Mouse (Mus musculus) midbrain, embryonic 12.5 days (tissue): ENCODE measurements around the gene Retreg3. TPM values are rescaled to one million over a fixed set of nuclear protein-coding genes. Genes with fewer than 3 reads are reported as not detected.

Experiments used
- ATAC-seq: fragments of 200-750 bp; cut with Nextera tagmentation; 2 replicates; pipeline ENCODE4 v1.8.0; 2017; ENCODE audit warnings: low read depth, moderate TSS enrichment, moderate library complexity; ENCODE audit not compliant: low FRiP score
- H3K27ac ChIP-seq: fragments of 300-500 bp; sonication (generic); replicated peaks from 2 replicates; pipeline ENCODE4 v1.5.1; 2016; ENCODE audit warnings: mild to moderate bottlenecking
- H3K27me3 ChIP-seq: fragments of 300-500 bp; sonication (generic); 2 replicates; pipeline ENCODE4 v1.6.1; 2016; ENCODE audit warnings: mild to moderate bottlenecking
- H3K36me3 ChIP-seq: fragments of 300-500 bp; sonication (generic); 2 replicates; pipeline ENCODE4 v1.6.1; 2016
- H3K4me1 ChIP-seq: fragments of 300-500 bp; sonication (generic); 2 replicates; pipeline ENCODE4 v1.6.1; 2016
- H3K4me2 ChIP-seq: fragments of 300-500 bp; sonication (generic); replicated peaks from 2 replicates; pipeline ENCODE4 v1.6.1; 2016; ENCODE audit warnings: mild to moderate bottlenecking, moderate library complexity
- H3K4me3 ChIP-seq: fragments of 300-500 bp; sonication (generic); 2 replicates; pipeline ENCODE4 v1.5.1; 2016; ENCODE audit warnings: mild to moderate bottlenecking
- H3K9ac ChIP-seq: fragments of 300-500 bp; sonication (generic); replicated peaks from 2 replicates; pipeline ENCODE4 v1.6.1; 2016; ENCODE audit warnings: mild to moderate bottlenecking, moderate library complexity
- H3K9me3 ChIP-seq: fragments of 300-500 bp; sonication (generic); 2 replicates; pipeline ENCODE4 v1.6.1; 2016; ENCODE audit warnings: mild to moderate bottlenecking
- WGBS: fragments of 180-500 bp; shearing (Covaris S2); methylation state at CpG from one replicate; pipeline ENCODE4 v1.1.7; 2016; 5-methylcytosine and 5-hydroxymethylcytosine counted together
- polyA plus RNA-seq: library from polyadenylated mRNA; unstranded; fragments of >200 nt; fragmentation: Nextera tagmentation; extraction: Ambion mirVana; gene quantifications from 2 replicates; pipeline ENCODE4 v1.2.1, GENCODE M21; 2016

Gene Retreg3
- polyA plus RNA-seq, 1 experiment from 2014 or later, result 23.1 TPM

- Histone ChIP-seq H3K9ac (no peak overlapping the region), H3K27me3 (no peaks in the 10 kb centered on the region), H3K4me2 (no peak overlapping the region), H3K9me3 (no peaks in the 10 kb centered on the region), H3K4me1 (no peaks in the 10 kb centered on the region), H3K36me3 (peaks cover 8% of the 10 kb centered on the region; the same call in 1 of the 2 replicates), H3K27ac (no peak overlapping the region), H3K4me3 (no peak overlapping the region)
- WGBS, result 62% methylated on average over 4 of the region's 4 CpGs
- ATAC-seq, result no peak
Measured at GRCm38 (mm10) chr11:101109351-101109750, 10.3 kb downstream of the Retreg3 start.

GRCm38 (mm10) chr11:101103011-101103410, 16.7 kb downstream of the Retreg3 start:
- Histone ChIP-seq H3K4me2 (no peak overlapping the region), H3K4me1 (no peaks in the 10 kb centered on the region), H3K27me3 (no peaks in the 10 kb centered on the region), H3K27ac (no peak overlapping the region), H3K36me3 (peaks cover 62% of the 10 kb centered on the region), H3K9me3 (no peaks in the 10 kb centered on the region), H3K9ac (no peak overlapping the region), H3K4me3 (no peak overlapping the region)
- no peak for ATAC-seq
- WGBS, result 95% methylated on average over 5 of the region's 5 CpGs

GRCm38 (mm10) chr11:101098231-101098630, 21.5 kb downstream of the Retreg3 start:
- peaks cover 20% of the 10 kb centered on the region for H3K4me1 ChIP-seq
- H3K4me3 ChIP-seq, result no peak overlapping the region
- no peak overlapping the region for H3K4me2 ChIP-seq
- peaks cover 69% of the 10 kb centered on the region for H3K36me3 ChIP-seq
- no peaks in the 10 kb centered on the region for H3K9me3 ChIP-seq
- WGBS, result 97% methylated on average over 8 of the region's 8 CpGs
- H3K27me3 ChIP-seq, result no peaks in the 10 kb centered on the region
- no peak overlapping the region for H3K9ac ChIP-seq
- ATAC-seq, result no peak
- no peak overlapping the region for H3K27ac ChIP-seq

- under 1% methylated on average over 43 of the region's 43 CpGs for WGBS
- Histone ChIP-seq H3K4me2 (peak within 1 kb of the TSS; percentile 95), H3K27ac (peak within 1 kb of the TSS; percentile 79), H3K36me3 (peaks cover 73% of the 10 kb centered on the region), H3K4me1 (peaks cover 20% of the 10 kb centered on the region), H3K4me3 (peak within 1 kb of the TSS; percentile 58), H3K27me3 (no peaks in the 10 kb centered on the region), H3K9me3 (no peaks in the 10 kb centered on the region), H3K9ac (peak within 1 kb of the TSS; percentile 68)
- peak; percentile 92 for ATAC-seq
Measured at GRCm38 (mm10) chr11:101095314-101096024, 24.2 kb downstream of the Retreg3 start, which contains the start of gene Psmc3ip. Psmc3ip (minus strand) TSS chr11:101095436.

- Histone ChIP-seq H3K4me1 (peaks cover 20% of the 10 kb centered on the region), H3K9me3 (no peaks in the 10 kb centered on the region), H3K36me3 (peaks cover 73% of the 10 kb centered on the region), H3K27me3 (no peaks in the 10 kb centered on the region), H3K9ac (peak overlapping the region; percentile 68), H3K4me2 (peak overlapping the region; percentile 95), H3K27ac (peak overlapping the region; percentile 54; the same call in 1 of the 2 replicates), H3K4me3 (peak overlapping the region; percentile 58)
- WGBS, result 2% methylated on average over 18 of the region's 18 CpGs
- ATAC-seq, result no peak
Measured at GRCm38 (mm10) chr11:101094930-101095313, 24.8 kb downstream of the Retreg3 start.

GRCm38 (mm10) chr11:101089931-101090330, 29.8 kb downstream of the Retreg3 start:
- no peak for ATAC-seq
- Histone ChIP-seq H3K4me3 (no peak overlapping the region), H3K36me3 (peaks cover 60% of the 10 kb centered on the region), H3K27ac (no peak overlapping the region), H3K4me1 (peaks cover 41% of the 10 kb centered on the region), H3K9me3 (no peaks in the 10 kb centered on the region), H3K27me3 (no peaks in the 10 kb centered on the region), H3K9ac (no peak overlapping the region), H3K4me2 (no peak overlapping the region)
- WGBS, result 93% methylated on average over 1 of the region's 1 CpGs

- no peaks in the 10 kb centered on the region for H3K27me3 ChIP-seq
- peak overlapping the region; percentile 81 for H3K9ac ChIP-seq
- H3K4me2 ChIP-seq, result peak overlapping the region; percentile 94
- peaks cover 36% of the 10 kb centered on the region for H3K4me1 ChIP-seq
- WGBS, result 14% methylated on average over 8 of the region's 8 CpGs
- no peaks in the 10 kb centered on the region for H3K9me3 ChIP-seq
- peak overlapping the region; percentile 71 for H3K4me3 ChIP-seq
- no peak; the same call in 1 of the 2 replicates for ATAC-seq
- peaks cover 46% of the 10 kb centered on the region for H3K36me3 ChIP-seq
- peak overlapping the region; percentile 91 for H3K27ac ChIP-seq
Measured at GRCm38 (mm10) chr11:101087682-101088055, 32.0 kb downstream of the Retreg3 start.

GRCm38 (mm10) chr11:101086756-101087681, 32.7 kb downstream of the Retreg3 start, which contains the start of gene Mlx:
Mlx (plus strand) TSS chr11:101087277.
- Histone ChIP-seq H3K9ac (peak within 1 kb of the TSS; percentile 81), H3K4me3 (peak within 1 kb of the TSS; percentile 71), H3K9me3 (no peaks in the 10 kb centered on the region), H3K4me2 (peak within 1 kb of the TSS; percentile 94), H3K27me3 (no peaks in the 10 kb centered on the region), H3K4me1 (peaks cover 36% of the 10 kb centered on the region), H3K36me3 (peaks cover 40% of the 10 kb centered on the region), H3K27ac (peak within 1 kb of the TSS; percentile 91)
- peak; percentile 68 for ATAC-seq
- 3% methylated on average over 40 of the region's 52 CpGs for WGBS

GRCm38 (mm10) chr11:101086323-101086674, 33.4 kb downstream of the Retreg3 start:
- Histone ChIP-seq H3K9me3 (no peaks in the 10 kb centered on the region), H3K4me1 (peaks cover 42% of the 10 kb centered on the region), H3K9ac (peak overlapping the region; percentile 81; the same call in 1 of the 2 replicates), H3K36me3 (peaks cover 33% of the 10 kb centered on the region), H3K4me3 (peak overlapping the region; percentile 71), H3K27ac (peak overlapping the region; percentile 91), H3K27me3 (peaks cover 3% of the 10 kb centered on the region), H3K4me2 (peak overlapping the region; percentile 94)
- WGBS, result 86% methylated on average over 6 of the region's 6 CpGs
- ATAC-seq, result no peak

GRCm38 (mm10) chr11:101085617-101086322, 33.9 kb downstream of the Retreg3 start:
- Histone ChIP-seq H3K36me3 (peaks cover 27% of the 10 kb centered on the region), H3K9ac (peak overlapping the region; percentile 81; the same call in 1 of the 2 replicates), H3K27me3 (peaks cover 8% of the 10 kb centered on the region), H3K9me3 (no peaks in the 10 kb centered on the region), H3K4me3 (no peak overlapping the region), H3K4me2 (no peak overlapping the region), H3K27ac (no peak overlapping the region), H3K4me1 (peaks cover 42% of the 10 kb centered on the region)
- no peak for ATAC-seq
- WGBS, result 93% methylated on average over 18 of the region's 18 CpGs

- Histone ChIP-seq H3K9ac (no peak overlapping the region), H3K4me2 (no peak overlapping the region), H3K36me3 (peaks cover 18% of the 10 kb centered on the region), H3K27me3 (peaks cover 18% of the 10 kb centered on the region), H3K4me3 (no peak overlapping the region), H3K9me3 (no peaks in the 10 kb centered on the region), H3K27ac (no peak overlapping the region), H3K4me1 (peaks cover 42% of the 10 kb centered on the region)
- WGBS, result 93% methylated on average over 12 of the region's 12 CpGs
- no peak for ATAC-seq
Measured at GRCm38 (mm10) chr11:101084811-101085210, 34.9 kb downstream of the Retreg3 start.
